Mouse (Mus musculus): ENCODE measurements at regions not wholly inside any gene's neighbourhood (a gene's known extent, or its start where the extent isn't known, plus 50 kb on each side); places are given as distances from the start of the nearest gene placed in this dataset.
A peak's percentile ranks its signal among the peaks of the same experiment; 100 is the strongest.

DNA sequence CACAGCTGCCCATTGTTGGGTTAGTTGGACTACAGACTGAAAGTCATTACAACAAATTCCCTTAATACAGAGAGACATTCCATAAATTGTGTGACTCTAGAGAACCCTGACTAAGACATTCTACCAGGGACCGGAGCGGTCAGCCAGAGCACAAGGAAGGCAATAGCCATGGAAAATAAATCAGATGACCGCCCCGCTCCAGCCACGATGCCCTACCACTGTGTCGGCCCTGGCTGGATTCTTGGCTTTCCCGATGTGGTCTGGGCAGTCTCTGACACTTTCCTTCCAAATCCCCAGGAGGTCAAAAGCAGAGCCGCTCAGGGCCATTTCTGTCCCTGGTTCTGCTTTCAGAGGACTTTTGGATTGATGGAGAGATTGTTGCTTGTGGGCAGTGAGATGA lies 57.8 kb downstream of the Lsm3 start:
- WGBS: 74% methylated on average over 8 of the region's 8 CpGs
- Histone ChIP-seq H3K4me3 (replicated peaks; ENCODE audit: insufficient read depth, low read depth, low read length) (no peak overlapping the region), H3K27ac (ENCODE audit: insufficient read depth, low read length) (no peak overlapping the region), H3K27me3 (ENCODE audit: control insufficient read depth, insufficient read depth, low read length) (no peaks in the 10 kb centered on the region; the same call in 1 of the 2 replicates), H3K4me1 (ENCODE audit: control insufficient read depth, insufficient read depth, low read length) (peaks cover 8% of the 10 kb centered on the region)
- TF ChIP-seq POLR2A (IDR thresholded peaks at IDR 0.05; ENCODE audit: borderline replicate concordance, insufficient read depth, low read length): no peak
- no peak for TF ChIP-seq CTCF (IDR thresholded peaks at IDR 0.05; ENCODE audit: borderline replicate concordance, insufficient read depth, low read depth, low read length)
- no peak for DNase-seq

- no peak for DNase-seq
- Histone ChIP-seq H3K4me1 (ENCODE audit: control insufficient read depth, insufficient read depth, low read length) (peaks cover 8% of the 10 kb centered on the region), H3K4me3 (replicated peaks; ENCODE audit: insufficient read depth, low read depth, low read length) (no peak overlapping the region), H3K27me3 (ENCODE audit: control insufficient read depth, insufficient read depth, low read length) (no peaks in the 10 kb centered on the region; the same call in 1 of the 2 replicates), H3K27ac (ENCODE audit: insufficient read depth, low read length) (no peak overlapping the region)
- WGBS: 94% methylated on average over 10 of the region's 10 CpGs
- TF ChIP-seq CTCF (IDR thresholded peaks at IDR 0.05; ENCODE audit: borderline replicate concordance, insufficient read depth, low read depth, low read length) (no peak), POLR2A (IDR thresholded peaks at IDR 0.05; ENCODE audit: borderline replicate concordance, insufficient read depth, low read length) (no peak)
Observed at GRCm38 (mm10) chr6:91574414-91574813, 58.7 kb downstream of the Lsm3 start.

GRCm38 (mm10) chr6:91575662-91576364 lies 60.1 kb downstream of the Lsm3 start:
- Histone ChIP-seq H3K4me3 (replicated peaks; ENCODE audit: insufficient read depth, low read depth, low read length) (no peak overlapping the region), H3K27me3 (ENCODE audit: control insufficient read depth, insufficient read depth, low read length) (no peaks in the 10 kb centered on the region; the same call in 1 of the 2 replicates), H3K4me1 (ENCODE audit: control insufficient read depth, insufficient read depth, low read length) (peaks cover 8% of the 10 kb centered on the region), H3K27ac (ENCODE audit: insufficient read depth, low read length) (no peak overlapping the region)
- TF ChIP-seq POLR2A (IDR thresholded peaks at IDR 0.05; ENCODE audit: borderline replicate concordance, insufficient read depth, low read length) (no peak), CTCF (IDR thresholded peaks at IDR 0.05; ENCODE audit: borderline replicate concordance, insufficient read depth, low read depth, low read length) (peak; percentile 89)
- peak; percentile 59 to 74 for DNase-seq
- 66% methylated on average over 4 of the region's 4 CpGs for WGBS

GRCm38 (mm10) chr6:91576906-91577305 lies 61.2 kb downstream of the Lsm3 start:
- Histone ChIP-seq H3K4me1 (ENCODE audit: control insufficient read depth, insufficient read depth, low read length) (peaks cover 8% of the 10 kb centered on the region), H3K27me3 (ENCODE audit: control insufficient read depth, insufficient read depth, low read length) (no peaks in the 10 kb centered on the region; the same call in 1 of the 2 replicates), H3K4me3 (replicated peaks; ENCODE audit: insufficient read depth, low read depth, low read length) (no peak overlapping the region), H3K27ac (ENCODE audit: insufficient read depth, low read length) (no peak overlapping the region)
- TF ChIP-seq POLR2A (IDR thresholded peaks at IDR 0.05; ENCODE audit: borderline replicate concordance, insufficient read depth, low read length): no peak
- TF ChIP-seq CTCF (IDR thresholded peaks at IDR 0.05; ENCODE audit: borderline replicate concordance, insufficient read depth, low read depth, low read length): no peak
- 8% methylated on average over 15 of the region's 15 CpGs for WGBS
- peak; percentile 84 to 91 for DNase-seq

DNA sequence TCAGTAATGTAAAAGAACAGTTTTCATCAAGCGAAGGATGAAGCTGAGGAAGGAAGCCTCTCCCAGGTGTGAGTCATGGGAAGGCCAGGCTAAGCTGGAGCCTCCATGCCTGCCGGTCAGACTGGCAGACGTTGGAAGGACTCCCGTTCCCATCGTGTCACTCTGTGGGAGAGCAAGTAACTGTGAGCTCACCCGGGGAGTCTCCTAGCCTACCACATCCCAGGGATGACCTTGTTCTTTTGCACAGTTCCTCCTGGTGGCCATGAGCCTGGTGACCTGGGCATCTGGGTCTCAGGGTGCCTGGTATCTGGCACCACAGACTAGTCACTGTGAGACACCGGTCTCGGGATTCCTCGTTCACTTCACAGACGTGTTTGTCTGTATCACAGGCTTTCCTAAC lies 63.9 kb downstream of the Lsm3 start:
- peaks cover 8% of the 10 kb centered on the region for H3K4me1 ChIP-seq (ENCODE audit: control insufficient read depth, insufficient read depth, low read length)
- no peak for DNase-seq

DNA sequence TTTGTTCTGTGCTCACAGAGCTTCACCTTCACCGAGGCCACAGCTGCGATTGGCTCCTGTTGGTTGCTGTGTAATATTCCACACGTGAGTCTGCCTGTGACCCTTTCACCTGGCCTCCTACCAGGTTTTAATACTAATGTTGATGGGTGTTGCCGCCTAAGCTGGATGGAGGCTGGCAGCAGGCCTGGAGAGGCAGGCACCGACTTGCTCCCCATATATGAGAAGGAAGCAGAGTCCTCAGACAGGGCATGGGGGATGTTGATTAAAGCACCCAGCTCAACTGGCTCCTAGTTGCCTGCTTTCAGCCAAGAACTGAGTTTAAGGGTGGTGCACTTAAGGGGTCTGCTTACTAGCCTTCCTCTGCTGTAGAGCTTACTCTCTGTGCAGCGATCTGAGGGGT lies 64.9 kb downstream of the Lsm3 start:
- Histone ChIP-seq H3K27ac (ENCODE audit: insufficient read depth, low read length) (no peak overlapping the region), H3K4me1 (ENCODE audit: control insufficient read depth, insufficient read depth, low read length) (peaks cover 8% of the 10 kb centered on the region), H3K27me3 (ENCODE audit: control insufficient read depth, insufficient read depth, low read length) (no peaks in the 10 kb centered on the region), H3K4me3 (replicated peaks; ENCODE audit: insufficient read depth, low read depth, low read length) (no peak overlapping the region)
- TF ChIP-seq POLR2A (IDR thresholded peaks at IDR 0.05; ENCODE audit: borderline replicate concordance, insufficient read depth, low read length) (no peak), CTCF (IDR thresholded peaks at IDR 0.05; ENCODE audit: borderline replicate concordance, insufficient read depth, low read depth, low read length) (no peak)
- 97% methylated on average over 6 of the region's 6 CpGs for whole genome bisulfite sequencing
- no peak for DNase-seq

More for the DNA sequence above, 63.9 kb downstream of the Lsm3 start:
- no peaks in the 10 kb centered on the region for H3K27me3 ChIP-seq (ENCODE audit: control insufficient read depth, insufficient read depth, low read length)
- TF ChIP-seq POLR2A (IDR thresholded peaks at IDR 0.05; ENCODE audit: borderline replicate concordance, insufficient read depth, low read length): no peak
- no peak for TF ChIP-seq CTCF (IDR thresholded peaks at IDR 0.05; ENCODE audit: borderline replicate concordance, insufficient read depth, low read depth, low read length)
- H3K4me3 ChIP-seq (replicated peaks; ENCODE audit: insufficient read depth, low read depth, low read length): no peak overlapping the region
- 83% methylated on average over 10 of the region's 10 CpGs for WGBS
- no peak overlapping the region for H3K27ac ChIP-seq (ENCODE audit: insufficient read depth, low read length)

- Histone ChIP-seq H3K27ac (ENCODE audit: insufficient read depth, low read length) (no peak overlapping the region), H3K4me1 (ENCODE audit: control insufficient read depth, insufficient read depth, low read length) (no peaks in the 10 kb centered on the region; the same call in 1 of the 2 replicates), H3K27me3 (ENCODE audit: control insufficient read depth, insufficient read depth, low read length) (no peaks in the 10 kb centered on the region), H3K4me3 (replicated peaks; ENCODE audit: insufficient read depth, low read depth, low read length) (no peak overlapping the region)
- WGBS: 93% methylated on average over 5 of the region's 5 CpGs
- TF ChIP-seq CTCF (IDR thresholded peaks at IDR 0.05; ENCODE audit: borderline replicate concordance, insufficient read depth, low read depth, low read length) (no peak), POLR2A (IDR thresholded peaks at IDR 0.05; ENCODE audit: borderline replicate concordance, insufficient read depth, low read length) (no peak)
- DNase-seq: no peak
Observed at GRCm38 (mm10) chr6:91582338-91582737, 66.6 kb downstream of the Lsm3 start.

- 98% methylated on average over 5 of the region's 5 CpGs for WGBS
Observed at GRCm38 (mm10) chr6:91583346-91583745, 67.6 kb downstream of the Lsm3 start.

More at GRCm38 (mm10) chr6:91583346-91583745, 67.6 kb downstream of the Lsm3 start:
- H3K4me1 ChIP-seq (ENCODE audit: control insufficient read depth, insufficient read depth, low read length): no peaks in the 10 kb centered on the region
- no peak overlapping the region for H3K4me3 ChIP-seq (replicated peaks; ENCODE audit: insufficient read depth, low read depth, low read length)
- H3K27ac ChIP-seq (ENCODE audit: insufficient read depth, low read length): no peak overlapping the region
- DNase-seq: no peak
- H3K27me3 ChIP-seq (ENCODE audit: control insufficient read depth, insufficient read depth, low read length): no peaks in the 10 kb centered on the region
- TF ChIP-seq POLR2A (IDR thresholded peaks at IDR 0.05; ENCODE audit: borderline replicate concordance, insufficient read depth, low read length) (no peak), CTCF (IDR thresholded peaks at IDR 0.05; ENCODE audit: borderline replicate concordance, insufficient read depth, low read depth, low read length) (no peak)

All from cerebellum, adult 2 months (tissue).